Mouse (Mus musculus) liver, adult 2 months (tissue): Measurements from ENCODE around the gene Xrcc4. TPM values are rescaled to one million over a fixed set of nuclear protein-coding genes. Genes with fewer than 3 reads are reported as not detected.

Experiments
- DNase-seq: peaks from one replicate; pipeline ENCODE4 v3.0.0-alpha.2; 2011; ENCODE audit warnings: low read depth, low spot score; ENCODE audit errors: extremely low read depth
- H3K27ac ChIP-seq: fragments of 200-500 bp; replicated peaks from 2 replicates; pipeline ENCODE4 v1.5.1; 2012; ENCODE audit warnings: low read depth, mild to moderate bottlenecking, control low read depth, inconsistent platforms, low read length; ENCODE audit not compliant: insufficient read depth
- H3K27me3 ChIP-seq: fragments of 200-500 bp; 2 replicates; pipeline ENCODE4 v1.6.1; 2012; ENCODE audit warnings: mild to moderate bottlenecking, moderate library complexity, low read length, inconsistent platforms; ENCODE audit not compliant: control insufficient read depth, insufficient read depth
- H3K36me3 ChIP-seq: fragments of 200-500 bp; 2 replicates; pipeline ENCODE4 v1.6.1; 2012; ENCODE audit warnings: low read length, inconsistent platforms; ENCODE audit not compliant: control insufficient read depth, insufficient read depth
- H3K4me1 ChIP-seq: fragments of 200-500 bp; 2 replicates; pipeline ENCODE4 v1.6.1; 2011; ENCODE audit warnings: low read length; ENCODE audit not compliant: control insufficient read depth, insufficient read depth
- H3K4me3 ChIP-seq: fragments of 200-500 bp; 2 replicates; pipeline ENCODE4 v1.5.1; 2011; ENCODE audit warnings: low read depth, mild to moderate bottlenecking, control low read depth, low read length, moderate library complexity; ENCODE audit not compliant: insufficient read depth
- H3K79me2 ChIP-seq: fragments of 200-500 bp; 2 replicates; pipeline ENCODE4 v1.6.1; 2012; ENCODE audit warnings: inconsistent platforms, mild to moderate bottlenecking, low read length, moderate library complexity; ENCODE audit not compliant: control insufficient read depth, insufficient read depth
- H3K9ac ChIP-seq: fragments of 200-500 bp; 2 replicates; pipeline ENCODE4 v1.6.1; 2012; ENCODE audit warnings: low read depth, mild to moderate bottlenecking, control low read depth, inconsistent platforms, low read length
- CTCF ChIP-seq: fragments of 200-500 bp; IDR thresholded peaks from 2 replicates; pipeline ENCODE4 v1.5.1; 2011; ENCODE audit warnings: low read depth, low read length, control low read depth
- POLR2A ChIP-seq: fragments of 200-500 bp; IDR thresholded peaks from 2 replicates; pipeline ENCODE4 v1.6.1; 2011; ENCODE audit warnings: low read length, control low read depth; ENCODE audit not compliant: insufficient read depth; ENCODE audit errors: extremely low read depth
- WGBS: fragments of 180-500 bp; shearing (Covaris S2); methylation state at CpG from one replicate; pipeline ENCODE4 v1.1.7; 2018; 5-methylcytosine and 5-hydroxymethylcytosine counted together
- polyA plus RNA-seq: library from polyadenylated mRNA; depleted of rRNA; stranded (reverse); fragments of >200 nt; gene quantifications from 2 replicates; pipeline ENCODE4 v1.2.3, GENCODE M21; 2012
- total RNA-seq: library from RNA; depleted of rRNA; stranded (reverse); fragments of >200 nt; gene quantifications from 2 replicates; pipeline ENCODE4 v1.2.3, GENCODE M21; 2014

Gene Xrcc4
- total and polyA plus RNA-seq, 2 experiments: 0.22 to 13.6 TPM

DNA sequence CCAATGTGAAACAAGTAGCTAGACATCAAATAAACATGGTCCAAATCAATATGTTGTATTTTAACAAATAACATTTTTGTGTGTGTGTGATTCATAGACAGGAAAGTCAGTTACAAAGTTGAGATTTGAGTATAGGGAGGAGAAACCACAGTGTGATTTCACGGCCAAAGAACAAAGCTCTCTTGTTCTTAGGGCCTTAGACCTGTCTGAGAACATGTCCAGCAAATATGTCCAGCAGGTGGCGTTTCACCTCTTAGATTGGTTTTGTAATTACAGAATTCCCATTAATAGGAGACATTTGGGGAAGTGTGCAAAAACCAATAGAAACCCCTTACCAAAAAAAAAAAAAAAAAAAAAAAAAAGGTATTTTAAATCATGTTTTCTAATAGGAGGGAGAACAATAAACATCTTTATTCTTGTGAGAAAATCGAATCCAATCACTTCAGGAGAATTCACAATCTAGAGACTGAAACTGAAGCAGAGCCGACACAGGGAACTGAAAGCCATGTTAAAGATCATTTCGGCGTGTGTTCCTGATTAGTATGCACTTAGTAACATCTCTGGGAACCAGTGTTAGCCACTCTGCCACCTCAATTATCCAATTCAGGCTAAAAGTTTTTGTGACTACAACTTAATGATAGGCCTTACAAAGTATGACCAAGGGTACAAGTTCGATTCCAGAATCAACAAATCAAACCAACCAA is 310.0 kb downstream of the Xrcc4 start:
- no peak overlapping the region for H3K27ac ChIP-seq
- DNase-seq: peak; percentile 66
- H3K79me2 ChIP-seq: no peaks in the 10 kb centered on the region
- H3K4me1 ChIP-seq: no peaks in the 10 kb centered on the region; the same call in 1 of the 2 replicates
- WGBS: 56% methylated on average over 7 of the region's 7 CpGs
- H3K4me3 ChIP-seq: no peak overlapping the region
- no peaks in the 10 kb centered on the region for H3K27me3 ChIP-seq
- no peak overlapping the region for H3K9ac ChIP-seq
- no peaks in the 10 kb centered on the region for H3K36me3 ChIP-seq
- no peak for TF ChIP-seq POLR2A
- TF ChIP-seq CTCF: peak; percentile 33; the same call in 1 of the 2 replicates

GRCm38 (mm10) chr13:89777764-89778163 is 311.6 kb downstream of the Xrcc4 start:
- no peaks in the 10 kb centered on the region for H3K4me1 ChIP-seq
- TF ChIP-seq POLR2A (no peak), CTCF (no peak)
- H3K9ac ChIP-seq: no peak overlapping the region
- H3K27me3 ChIP-seq: no peaks in the 10 kb centered on the region
- no peak for DNase-seq
- WGBS: 59% methylated on average over 1 of the region's 1 CpGs
- H3K36me3 ChIP-seq: no peaks in the 10 kb centered on the region
- no peak overlapping the region for H3K4me3 ChIP-seq
- H3K79me2 ChIP-seq: no peaks in the 10 kb centered on the region
- no peak overlapping the region for H3K27ac ChIP-seq

GRCm38 (mm10) chr13:89777146-89777545 is 312.3 kb downstream of the Xrcc4 start:
- H3K36me3 ChIP-seq: no peaks in the 10 kb centered on the region
- no peak overlapping the region for H3K27ac ChIP-seq
- no peak overlapping the region for H3K9ac ChIP-seq
- 83% methylated on average over 1 of the region's 1 CpGs for WGBS
- no peak overlapping the region for H3K4me3 ChIP-seq
- H3K79me2 ChIP-seq: no peaks in the 10 kb centered on the region
- no peak for TF ChIP-seq CTCF
- TF ChIP-seq POLR2A: no peak
- no peak for DNase-seq
- H3K27me3 ChIP-seq: no peaks in the 10 kb centered on the region
- H3K4me1 ChIP-seq: no peaks in the 10 kb centered on the region

DNA sequence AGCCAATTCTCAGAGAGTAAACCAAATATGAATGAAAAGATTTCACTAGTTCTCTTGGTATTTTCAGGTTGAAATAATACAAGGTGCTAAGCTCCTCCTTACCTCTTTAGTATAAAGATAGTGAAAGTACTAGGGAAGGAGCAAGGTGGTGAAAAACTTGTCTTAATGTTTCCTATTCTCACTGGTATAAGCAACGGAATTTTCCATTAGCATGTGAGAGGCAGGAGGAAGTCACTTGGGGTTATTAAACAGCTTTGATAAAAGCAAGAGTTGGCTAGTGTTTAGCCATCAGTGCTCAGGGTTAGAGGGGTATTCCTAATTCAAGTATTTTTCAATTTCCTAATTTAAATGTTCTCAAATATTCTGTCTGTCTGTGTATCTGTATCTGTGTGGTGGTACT is 322.9 kb downstream of the Xrcc4 start:
- Histone ChIP-seq H3K4me3 (no peak overlapping the region), H3K27ac (no peak overlapping the region), H3K27me3 (no peaks in the 10 kb centered on the region), H3K79me2 (no peaks in the 10 kb centered on the region), H3K9ac (no peak overlapping the region), H3K36me3 (no peaks in the 10 kb centered on the region), H3K4me1 (no peaks in the 10 kb centered on the region)
- no peak for DNase-seq
- WGBS: 82% methylated on average over 1 of the region's 1 CpGs
- no peak for TF ChIP-seq CTCF
- no peak for TF ChIP-seq POLR2A

GRCm38 (mm10) chr13:89765966-89766365 is 323.4 kb downstream of the Xrcc4 start:
- no peaks in the 10 kb centered on the region for H3K79me2 ChIP-seq
- H3K4me1 ChIP-seq: no peaks in the 10 kb centered on the region
- no peak overlapping the region for H3K27ac ChIP-seq
- 72% methylated on average over 3 of the region's 3 CpGs for WGBS
- H3K9ac ChIP-seq: no peak overlapping the region
- no peaks in the 10 kb centered on the region for H3K27me3 ChIP-seq
- H3K36me3 ChIP-seq: no peaks in the 10 kb centered on the region
- no peak for DNase-seq
- TF ChIP-seq CTCF (no peak), POLR2A (no peak)
- H3K4me3 ChIP-seq: no peak overlapping the region

- Histone ChIP-seq H3K27ac (no peak overlapping the region), H3K4me3 (no peak overlapping the region), H3K9ac (no peak overlapping the region), H3K79me2 (no peaks in the 10 kb centered on the region), H3K4me1 (no peaks in the 10 kb centered on the region), H3K27me3 (no peaks in the 10 kb centered on the region), H3K36me3 (no peaks in the 10 kb centered on the region)
- DNase-seq: no peak
- TF ChIP-seq CTCF (no peak), POLR2A (no peak)
- WGBS: 85% methylated on average over 3 of the region's 3 CpGs
These were observed 327.1 kb downstream of the Xrcc4 start for GRCm38 (mm10) chr13:89762339-89762738.
